Mouse (Mus musculus) layer of hippocampus, adult 11-12 months (tissue): ENCODE measurements around the gene Timm22.

ENCODE experiments used
- DNase-seq: peaks from one replicate; pipeline ENCODE4 v3.0.0; 2022; ENCODE audit warnings: low spot score

Timm22 gene

DNA sequence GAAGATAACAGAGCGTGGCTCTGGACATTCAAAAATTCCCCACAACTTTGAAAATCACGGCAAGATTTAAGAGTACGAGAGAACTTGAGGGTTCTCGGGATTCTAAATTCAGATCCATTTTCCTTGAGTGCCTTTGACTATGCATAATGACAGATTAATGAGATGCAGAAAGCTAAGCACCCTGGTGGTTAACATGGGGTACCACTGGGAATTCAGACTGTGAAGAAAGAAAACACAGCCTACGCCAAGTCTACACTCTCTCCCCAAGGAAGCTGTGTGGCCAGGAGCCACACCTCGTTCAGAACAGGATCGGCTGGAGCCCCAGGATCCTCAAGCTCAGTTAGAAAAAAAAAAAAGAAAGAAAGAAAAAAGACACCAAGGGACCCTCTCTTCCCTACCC lies 14.2 kb upstream of the Timm22 start:
- DNase-seq = no peak

DNA sequence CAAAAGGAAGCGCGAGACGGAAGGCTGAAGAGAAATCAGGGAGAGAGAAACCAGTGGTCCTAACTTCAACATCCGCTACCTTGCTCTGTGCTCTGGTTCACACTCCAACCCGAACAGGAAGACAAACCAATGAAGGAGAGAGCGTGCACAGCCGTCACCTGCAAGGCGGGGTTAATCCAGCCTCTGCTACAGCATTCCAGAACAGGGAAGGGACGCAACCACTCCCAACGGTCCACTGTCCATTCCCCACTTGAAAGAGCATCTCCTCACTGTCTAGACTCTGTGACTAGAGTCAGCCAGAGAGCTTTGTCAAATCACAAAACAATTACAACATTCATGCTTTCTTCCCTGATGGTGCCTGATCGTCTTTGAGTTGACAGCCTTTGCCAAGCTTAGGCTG lies 13.8 kb upstream of the Timm22 start:
- DNase-seq = no peak

DNA sequence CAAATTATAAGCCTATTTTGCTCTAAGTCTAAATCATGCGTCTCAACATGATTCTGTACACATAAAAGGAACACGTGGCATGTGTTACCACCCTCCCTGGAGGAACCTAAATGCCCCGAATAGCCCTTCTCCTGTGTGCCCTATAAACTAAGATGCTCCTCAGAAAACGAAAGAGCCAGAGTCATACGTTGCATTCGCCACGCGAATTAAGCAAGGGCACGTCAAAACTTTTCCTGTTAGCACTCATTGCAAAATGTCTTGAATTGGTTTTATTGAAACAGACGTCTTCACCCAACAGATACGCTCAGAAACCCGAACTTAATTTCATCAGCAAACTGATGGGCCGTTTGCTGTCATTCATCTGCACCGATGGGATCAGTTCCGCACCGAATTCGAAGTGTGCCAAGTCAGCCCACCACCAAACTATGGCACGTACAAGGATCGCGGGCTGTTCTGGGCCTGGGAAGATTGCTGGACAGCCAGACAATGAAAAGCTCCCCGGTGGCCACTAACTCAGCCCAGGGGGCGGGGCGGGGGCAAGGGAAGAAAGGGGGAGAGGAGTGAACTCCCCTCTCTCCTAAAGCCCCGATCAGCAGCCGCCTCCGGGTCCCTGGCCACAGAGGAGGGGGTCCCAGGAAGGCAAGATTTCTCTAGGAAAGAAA lies 9.0 kb upstream of the Timm22 start:
- DNase-seq = no peak

DNA sequence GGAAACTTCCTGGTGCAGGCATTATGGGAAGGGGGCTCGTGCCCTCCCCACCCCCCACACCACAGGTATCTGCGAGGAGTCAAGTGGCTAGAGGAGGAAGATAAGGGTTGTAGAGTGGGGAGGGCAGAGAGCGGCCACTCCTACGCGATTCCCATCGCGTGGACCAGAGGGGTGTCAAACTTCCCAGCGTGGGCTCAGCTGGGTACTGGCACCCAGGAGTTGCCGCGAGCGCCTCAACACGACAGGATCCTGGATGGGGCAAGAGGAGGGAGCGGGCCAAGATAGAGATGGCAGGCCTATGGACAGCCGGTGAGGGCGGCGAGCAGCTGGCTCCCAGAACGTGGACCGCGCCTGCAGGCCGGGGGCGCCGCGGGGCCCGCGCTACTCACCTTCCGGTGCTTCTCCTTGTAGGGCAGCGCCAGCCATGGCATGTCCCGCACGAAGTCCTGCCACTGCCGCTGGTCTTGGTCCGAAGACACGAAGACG lies 8.4 kb upstream of the Timm22 start:
- DNase-seq = no peak

DNA sequence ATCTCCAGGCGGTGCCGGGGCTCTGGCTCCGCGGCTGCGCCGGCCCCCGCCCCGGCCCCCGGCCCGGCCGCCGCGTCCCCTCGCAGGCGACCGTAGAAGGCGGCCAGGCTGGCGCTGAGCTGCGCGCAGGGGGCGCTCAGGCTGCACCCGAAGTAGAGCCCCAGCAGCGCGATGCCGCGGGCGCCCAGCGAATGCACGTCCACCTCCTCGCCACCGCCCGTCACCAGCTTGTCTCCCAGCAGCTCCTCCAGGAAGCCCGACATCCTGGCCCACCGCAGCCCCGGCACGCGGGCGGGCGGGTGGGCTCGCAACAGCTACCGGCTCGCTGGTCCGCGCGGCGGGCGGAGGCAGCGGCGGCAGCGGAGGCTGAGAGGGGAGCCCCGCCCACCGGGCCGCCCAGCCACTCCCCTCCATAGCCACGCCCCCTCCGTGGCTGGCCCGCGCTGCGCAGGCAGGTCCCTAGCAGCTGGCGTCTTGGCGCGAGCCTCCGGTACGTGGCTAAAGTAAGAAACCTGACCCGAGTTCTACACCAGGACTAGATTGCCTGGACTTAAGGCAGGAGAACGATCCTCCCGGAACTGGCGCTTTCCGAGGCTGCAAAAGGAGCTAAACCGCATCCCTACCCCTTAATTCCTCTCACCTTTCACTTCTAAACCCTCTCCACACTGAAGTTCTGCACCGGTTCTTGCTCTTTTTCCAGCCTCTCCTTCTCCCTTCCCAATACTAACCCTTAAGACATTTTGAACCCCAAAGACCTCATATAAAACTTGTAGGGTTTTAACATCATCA lies 7.8 kb upstream of the Timm22 start, which contains the start of gene Nxn:
Gene Nxn (minus strand): TSS at position 343 of the 789 bp plus-strand sequence.
- peak; percentile 77 for DNase-seq

DNA sequence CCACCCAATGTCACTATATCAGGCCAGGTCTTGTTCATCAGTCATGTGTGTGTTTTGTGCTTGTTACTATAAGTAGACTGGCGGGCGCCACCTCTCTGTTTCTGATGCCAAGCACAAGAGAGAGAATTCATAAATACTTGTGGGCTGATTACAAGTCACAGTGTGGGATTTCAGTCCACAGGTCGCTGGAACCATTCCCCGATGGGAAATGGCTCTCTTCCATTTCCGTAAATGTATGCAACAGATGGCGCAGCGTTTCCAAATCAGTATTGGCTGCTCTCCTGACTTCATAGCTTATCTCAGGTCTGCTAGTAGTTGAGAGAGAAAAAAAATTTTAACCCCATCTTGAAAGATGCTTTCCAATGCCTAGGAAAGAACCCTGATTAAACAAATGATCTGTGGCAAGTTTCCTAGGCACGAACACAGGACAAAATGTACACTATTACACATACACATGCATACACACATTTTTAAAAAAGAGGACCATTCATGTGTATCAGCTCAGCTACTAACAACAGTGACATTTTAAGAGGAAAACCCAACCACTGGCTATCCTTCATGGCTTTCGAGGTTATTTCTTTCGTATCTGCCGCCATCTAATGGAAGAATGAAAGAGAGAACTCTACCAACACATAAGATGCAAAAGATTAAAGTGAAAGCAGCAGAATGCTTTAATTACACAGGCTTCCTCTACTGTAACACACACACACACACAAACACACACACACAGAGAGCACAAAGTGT lies 7.0 kb upstream of the Timm22 start:
- no peak for DNase-seq

DNA sequence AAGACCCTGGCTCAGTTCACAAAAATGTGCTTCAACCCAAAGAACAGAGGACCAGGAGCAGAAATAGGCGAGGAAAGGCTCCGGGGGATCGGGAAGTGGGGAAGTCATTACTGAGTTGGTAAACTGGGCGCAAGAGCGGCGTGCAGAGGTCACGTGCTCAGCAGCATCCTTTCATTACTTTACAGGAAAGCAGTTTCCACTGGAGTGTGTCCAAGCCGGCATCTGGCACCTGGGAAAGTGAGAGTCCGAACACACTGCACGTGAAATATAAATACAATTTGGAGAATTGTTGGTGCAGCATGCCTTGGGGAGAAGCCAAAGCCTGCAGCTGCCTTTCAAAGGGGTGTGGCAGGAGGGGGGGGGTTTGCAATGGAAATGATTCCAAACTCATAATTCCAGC lies 5.4 kb upstream of the Timm22 start:
- no peak for DNase-seq

DNA sequence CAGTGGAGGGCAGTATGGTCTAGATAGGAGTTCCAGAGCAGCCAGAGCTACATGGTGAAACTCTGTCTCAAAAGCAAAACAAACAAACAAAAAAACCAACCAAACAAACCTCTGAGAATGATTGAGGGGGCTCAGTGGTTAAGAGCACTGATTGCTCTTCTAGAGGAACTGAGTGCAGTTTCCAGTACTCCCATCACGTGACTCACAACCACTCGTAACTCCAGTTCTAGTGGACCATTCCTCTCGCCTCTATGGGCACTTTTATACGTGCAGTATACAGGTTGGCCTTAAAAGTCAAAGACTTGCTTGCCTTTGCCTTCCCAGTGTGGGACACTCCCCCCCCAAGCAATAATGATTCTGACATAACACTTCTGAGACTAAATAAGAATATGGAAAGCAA lies 1.6 kb upstream of the Timm22 start:
- no peak for DNase-seq

DNA sequence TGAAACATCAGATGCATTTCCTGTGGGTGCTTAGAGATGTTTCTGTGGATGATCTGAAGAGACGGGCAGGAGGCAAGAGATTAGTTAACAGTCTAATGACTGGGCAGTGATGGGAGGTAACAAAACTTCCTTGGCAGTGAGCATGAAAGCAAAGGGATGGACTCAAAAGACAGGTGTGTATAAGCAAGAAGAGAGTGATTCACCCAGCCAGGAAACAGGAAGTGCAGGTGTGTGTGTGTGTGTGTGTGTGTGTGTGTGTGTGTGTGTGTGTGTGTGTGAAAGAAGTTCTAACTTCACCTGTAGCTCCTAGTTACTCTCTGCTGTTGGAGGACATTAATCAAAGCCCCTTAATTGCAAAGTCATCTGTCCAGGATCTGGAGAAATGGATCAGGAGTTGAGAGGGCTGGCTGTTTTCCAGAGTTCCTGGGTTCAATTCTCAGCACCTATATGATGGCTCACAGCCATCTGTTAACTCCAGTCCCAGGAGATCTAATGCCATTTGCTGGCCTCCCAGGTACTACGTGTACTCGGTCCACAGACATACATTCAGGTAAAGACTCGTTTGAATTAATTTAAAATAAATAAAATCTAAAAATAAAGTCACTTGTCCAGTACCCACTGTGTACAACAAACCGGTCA lies 1.0 kb upstream of the Timm22 start:
- no peak for DNase-seq

DNA sequence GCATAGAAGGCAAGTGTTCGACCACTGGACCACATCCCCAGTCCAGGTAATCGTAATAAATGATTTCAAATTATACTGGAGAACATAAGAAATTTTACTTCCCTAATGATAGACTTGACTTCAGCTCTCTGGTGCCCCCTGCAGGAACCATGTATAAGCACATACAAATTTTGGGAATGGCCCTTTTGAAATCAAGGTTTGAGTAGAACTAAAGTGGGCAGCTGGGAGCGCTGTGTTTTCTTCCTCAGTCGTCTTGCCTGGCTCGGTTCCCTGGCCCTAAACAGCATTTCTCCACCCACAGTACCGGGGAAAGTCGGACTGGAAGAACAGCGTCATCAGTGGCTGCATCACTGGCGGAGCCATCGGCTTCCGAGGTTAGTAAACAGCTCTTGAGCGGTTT lies 4.1 kb downstream of the Timm22 start:
- no peak for DNase-seq

DNA sequence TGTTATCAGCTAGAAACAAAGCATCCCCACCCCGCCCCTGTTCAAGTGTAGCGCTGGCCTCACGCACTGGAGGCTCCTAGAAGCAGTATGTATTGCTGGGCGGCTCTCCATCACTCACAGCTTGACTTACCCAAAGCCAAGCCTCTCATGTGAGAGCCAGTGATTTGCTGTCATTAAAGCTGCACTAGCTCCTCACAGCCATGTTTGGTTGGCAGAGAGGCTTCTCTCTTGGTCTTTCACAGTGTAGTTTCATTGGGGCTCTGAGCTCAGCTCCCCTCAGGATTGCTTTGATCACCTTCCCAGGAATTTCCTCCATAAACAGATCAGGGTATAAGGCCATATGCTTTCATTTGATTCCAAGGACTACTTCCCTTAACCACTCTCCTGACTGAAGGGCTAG lies 6.5 kb downstream of the Timm22 start:
- DNase-seq = no peak

DNA sequence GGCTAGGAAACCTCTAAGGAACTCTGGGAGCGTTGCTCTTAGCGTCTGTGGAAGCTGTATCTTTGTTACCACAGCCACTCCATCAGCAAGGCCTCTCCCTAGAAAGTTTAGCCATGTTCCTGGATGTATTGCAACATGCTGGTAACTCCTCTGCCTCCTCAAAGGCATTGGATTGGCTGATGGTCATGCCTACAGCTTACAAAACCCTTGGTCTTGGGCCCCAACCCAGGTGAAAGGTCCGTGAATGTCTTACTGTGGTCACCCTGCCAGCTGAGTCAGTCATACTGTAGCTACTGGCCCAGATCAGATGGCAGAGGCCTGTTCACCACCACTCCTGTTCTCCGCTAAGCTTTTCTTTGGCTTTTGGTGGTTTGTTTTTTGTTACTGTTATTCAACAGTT lies 8.2 kb downstream of the Timm22 start:
- DNase-seq = no peak

DNA sequence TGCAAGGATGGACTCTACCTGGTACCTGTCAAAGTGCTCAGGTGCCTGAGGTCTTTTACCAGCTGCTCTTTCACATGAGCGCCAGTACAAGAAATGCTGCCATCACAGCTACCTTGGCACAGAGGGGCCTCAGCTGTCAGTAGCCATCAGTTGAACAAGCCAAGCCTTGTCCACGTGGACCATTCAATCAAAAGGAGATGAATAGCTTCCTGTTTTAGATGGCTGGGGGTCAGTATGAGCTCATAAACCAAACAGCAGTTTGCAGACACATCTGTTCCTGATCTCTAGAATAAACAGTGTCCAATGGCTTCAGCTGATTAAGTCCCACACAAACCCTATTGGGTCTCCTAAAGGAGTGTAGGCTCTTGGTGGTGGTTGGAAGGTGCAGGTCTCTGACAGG lies 9.2 kb downstream of the Timm22 start:
- no peak for DNase-seq

DNA sequence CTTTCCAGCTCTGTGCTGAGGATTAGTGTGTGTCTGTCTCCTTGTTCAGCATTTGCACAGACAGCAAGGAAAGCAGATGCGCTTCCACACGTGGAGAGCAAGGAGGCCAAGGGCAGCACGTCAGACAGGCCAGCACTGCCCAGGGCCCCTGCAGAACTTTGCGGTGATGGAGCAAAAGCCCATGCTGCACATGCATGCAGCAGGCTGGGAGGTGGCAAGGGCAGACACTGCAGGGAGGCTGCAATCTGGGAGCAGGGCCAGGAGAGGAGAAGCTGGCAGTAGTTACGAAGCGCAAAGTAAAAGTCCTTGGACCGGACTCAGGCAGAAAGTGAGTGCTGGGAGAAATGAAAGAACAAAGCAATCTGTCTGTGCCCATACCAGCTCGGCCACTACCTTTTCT lies 11.7 kb downstream of the Timm22 start:
- DNase-seq = no peak

DNA sequence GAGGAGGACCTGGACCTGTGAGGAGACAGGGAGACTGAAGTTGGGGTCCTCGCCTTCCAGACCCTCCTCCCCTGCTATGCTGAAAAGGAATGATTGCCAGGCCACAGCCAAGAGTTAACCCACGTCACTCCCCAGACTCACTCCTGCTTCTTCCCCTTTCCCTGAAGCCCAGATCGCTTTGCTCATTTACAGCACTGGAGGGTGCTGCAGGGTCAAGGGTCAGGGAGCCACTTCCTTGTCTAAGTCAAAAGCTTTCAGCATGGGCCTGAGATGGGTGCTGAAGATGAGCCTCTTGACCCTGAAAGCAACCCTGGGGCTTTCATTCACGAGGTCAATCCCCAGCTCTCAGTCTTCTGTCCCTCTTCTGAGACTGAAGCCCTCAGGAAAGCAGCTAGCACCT lies 12.4 kb downstream of the Timm22 start:
- no peak for DNase-seq

DNA sequence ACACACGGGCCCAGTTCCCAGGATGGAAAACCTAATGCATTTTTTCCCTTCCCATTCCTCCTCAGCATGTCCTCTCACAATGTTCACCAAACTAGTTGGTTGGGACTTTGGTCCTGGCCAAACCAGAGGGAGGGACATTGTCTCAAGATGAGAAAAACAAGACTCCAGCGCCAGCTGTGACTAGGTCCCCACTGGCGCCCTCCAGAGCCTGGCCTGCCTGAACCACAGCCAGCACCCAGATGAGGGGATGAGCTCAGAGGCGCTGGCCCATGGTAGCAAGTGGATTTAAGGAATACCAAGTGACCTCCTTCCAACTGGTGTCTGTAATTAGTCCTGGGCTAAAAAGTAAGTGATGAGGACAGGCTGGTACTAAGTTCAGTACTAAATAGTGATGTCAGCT lies 14.1 kb downstream of the Timm22 start:
- DNase-seq = no peak

DNA sequence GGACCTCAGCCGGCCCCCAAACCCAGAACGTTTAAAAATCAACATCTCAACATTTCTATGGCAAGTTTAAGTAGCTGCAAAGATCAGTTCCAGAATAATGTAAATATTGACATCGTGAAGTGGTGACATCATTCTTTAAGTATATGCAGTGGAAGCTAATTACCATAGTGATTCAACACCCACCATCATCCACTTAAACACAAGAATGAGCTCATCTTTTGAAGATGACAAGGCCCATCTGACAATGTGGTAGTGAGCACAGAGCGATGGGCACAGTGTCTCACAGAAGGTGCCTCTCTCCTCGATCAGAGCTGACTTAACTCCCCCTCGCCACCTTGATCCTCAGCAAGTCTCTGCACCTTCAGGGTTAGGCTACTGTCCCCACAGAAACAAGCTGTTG lies 19.0 kb downstream of the Timm22 start:
- no peak for DNase-seq

DNA sequence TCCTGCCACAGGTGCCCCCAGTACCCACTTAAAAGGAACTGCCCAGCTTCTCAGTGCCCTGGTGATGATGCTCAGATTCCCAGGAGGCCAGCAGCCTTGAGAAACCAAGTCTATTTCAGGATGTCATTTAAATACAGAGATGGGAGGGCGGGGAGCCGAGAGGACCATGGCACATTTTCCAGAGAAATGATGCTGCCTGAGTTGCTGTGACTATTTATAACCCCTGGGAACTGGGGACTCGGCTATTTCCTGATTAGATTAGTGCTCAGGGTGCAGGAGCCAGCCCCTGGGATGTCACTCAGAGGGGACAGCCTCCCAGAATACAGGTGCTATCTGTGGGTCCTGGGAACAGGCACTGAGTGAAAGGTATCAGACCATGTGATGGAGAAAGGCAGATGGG lies 21.0 kb downstream of the Timm22 start:
- DNase-seq = no peak

DNA sequence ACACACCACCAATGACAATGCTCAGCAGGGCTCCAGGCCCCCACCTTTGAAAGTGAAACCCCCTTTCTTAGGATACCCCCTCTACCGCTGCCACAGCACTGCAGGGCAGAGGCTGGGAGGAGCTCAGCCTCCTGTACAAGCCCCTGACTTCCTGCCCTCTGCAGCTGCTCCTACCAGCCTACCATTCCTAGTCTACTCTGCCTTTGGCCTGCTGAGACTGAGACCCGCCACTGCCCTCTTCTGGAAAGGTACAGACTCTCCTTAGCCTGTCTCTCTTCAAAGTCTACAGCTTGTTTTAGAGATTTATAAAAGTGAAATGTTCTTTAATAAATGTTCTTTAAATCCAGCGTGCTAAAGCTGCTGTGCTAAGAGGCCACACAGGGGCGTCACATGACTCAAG lies 22.3 kb downstream of the Timm22 start:
- no peak for DNase-seq

DNA sequence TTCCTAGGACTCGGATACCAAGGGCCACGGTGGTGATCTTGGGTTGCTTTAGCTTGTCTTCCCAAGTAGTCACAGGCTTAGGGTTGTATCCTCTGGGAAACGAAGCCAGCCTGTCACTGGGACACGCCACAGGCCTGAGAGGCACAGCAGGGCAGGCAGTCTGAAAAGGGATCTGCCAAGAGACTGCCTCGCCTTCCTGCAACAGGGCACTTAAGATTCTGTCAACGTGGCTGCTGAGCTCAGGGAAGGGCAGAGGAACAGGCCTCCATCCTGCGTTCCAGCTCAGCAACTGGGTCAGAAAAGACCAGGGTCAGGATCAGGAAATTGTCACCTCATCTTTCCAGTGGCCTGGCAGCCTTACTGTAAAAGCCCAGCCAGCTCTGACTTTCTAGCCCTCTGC lies 22.8 kb downstream of the Timm22 start:
- DNase-seq = no peak

DNA sequence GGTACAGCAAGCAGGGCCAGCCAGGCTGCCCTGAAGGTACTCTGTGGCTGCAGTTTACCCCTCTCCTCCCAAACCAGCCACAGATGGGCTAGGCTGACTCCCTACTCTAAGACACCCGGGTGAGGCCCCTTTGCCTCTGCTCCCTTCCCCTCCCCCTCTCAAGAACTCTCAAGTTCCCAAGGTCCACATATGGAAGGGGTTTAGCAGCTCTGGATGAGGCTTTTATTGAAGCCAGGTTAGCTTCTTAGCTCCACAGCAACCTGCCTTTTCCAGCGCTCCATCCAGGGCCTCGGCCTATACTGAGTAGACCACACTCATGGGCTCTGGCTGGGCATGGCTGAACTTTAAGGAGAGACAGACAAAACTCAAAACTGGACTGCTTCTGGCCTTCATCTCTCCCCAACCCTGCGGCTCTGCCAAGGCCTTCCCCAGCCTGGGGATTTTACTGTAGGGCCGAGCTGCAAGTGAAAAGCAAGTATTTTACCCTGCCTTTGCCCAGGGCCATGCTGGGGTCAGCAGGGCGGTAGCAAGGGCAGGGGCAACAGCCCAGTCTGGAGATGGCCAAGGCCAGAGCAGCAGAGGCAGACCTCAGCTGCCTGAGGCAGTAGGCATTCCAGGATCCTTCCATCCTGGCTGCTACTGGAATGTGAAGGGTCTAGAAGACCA lies 23.3 kb downstream of the Timm22 start:
- DNase-seq = no peak

DNA sequence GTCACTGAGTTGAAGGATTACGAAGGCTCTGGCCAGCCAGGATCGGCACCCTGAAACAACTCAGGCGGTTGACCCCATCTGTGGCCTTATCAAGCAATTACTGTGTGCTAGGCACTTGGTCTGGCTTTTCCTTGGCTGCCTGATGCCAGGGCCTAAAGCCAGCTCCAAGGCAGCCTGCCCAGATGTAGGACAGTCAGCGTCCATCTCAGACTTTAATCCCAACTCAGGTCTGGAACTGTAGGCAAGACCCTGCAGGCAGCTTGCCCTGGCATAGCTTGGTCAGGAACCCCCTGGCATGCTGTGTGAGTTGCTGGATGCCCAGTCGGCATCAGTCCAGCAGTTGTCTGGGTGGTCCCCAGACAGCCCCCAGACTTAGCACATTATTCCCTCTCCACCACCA lies 29.3 kb downstream of the Timm22 start:
- no peak for DNase-seq
